Mouse (Mus musculus): ENCODE measurements around the gene Vwa7. TPM values are rescaled to one million over a fixed set of nuclear protein-coding genes. Genes with fewer than 3 reads are reported as not detected.

Vwa7 gene
- total and polyA plus RNA-seq, 3 experiments = 9.8 to 10.4 TPM; not detected in 1

DNA sequence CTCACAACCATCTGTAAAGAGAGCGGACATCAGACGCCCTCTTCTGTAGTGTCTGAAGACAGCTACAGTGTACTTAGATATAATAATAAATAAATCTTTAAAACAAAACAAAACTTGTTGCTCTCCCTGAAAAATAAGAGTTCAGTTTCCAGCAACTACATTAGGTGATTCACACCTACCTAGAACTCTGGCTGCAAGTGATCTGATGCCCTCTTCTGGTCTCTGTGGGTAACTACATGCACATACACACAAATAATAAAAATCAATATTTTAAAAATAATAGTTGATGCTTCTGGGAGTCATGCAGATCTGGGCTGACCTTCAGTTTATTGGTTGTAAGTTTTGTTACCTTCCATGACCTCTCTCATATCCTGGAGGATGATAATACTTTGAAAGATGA is 32.2 kb upstream of the Vwa7 start:
- no peaks in the 10 kb centered on the region; a peak in 1 of 4 replicates for H3K4me1 ChIP-seq (ENCODE audit: control insufficient read depth in 1 of 2, insufficient read depth in 2 of 2, low read length in 2 of 2)
- no peak overlapping the region for H3K27ac ChIP-seq (ENCODE audit: control insufficient read depth, low read depth, low read length)
- peak; percentile 40 for DNase-seq (ENCODE audit: low read depth, low spot score)
- peaks cover 30% of the 10 kb centered on the region for H3K79me2 ChIP-seq (ENCODE audit: control insufficient read depth, insufficient read depth, low read length, poor library complexity)
- no peak overlapping the region for H3K9ac ChIP-seq (ENCODE audit: control insufficient read depth, low read depth, low read length, poor library complexity, severe bottlenecking)
- H3K4me3 ChIP-seq (ENCODE audit: control insufficient read depth in 1 of 2, insufficient read depth in 1 of 2, low read depth in 2 of 2, low read length in 2 of 2) = no peak overlapping the region
- H3K27me3 ChIP-seq (ENCODE audit: control insufficient read depth in 1 of 2, insufficient read depth in 2 of 2, low read length in 2 of 2) = no peaks in the 10 kb centered on the region
- H3K36me3 ChIP-seq (ENCODE audit: control insufficient read depth in 1 of 2, insufficient read depth in 2 of 2, low read length in 2 of 2) = peaks cover 0 to 6% of the 10 kb centered on the region in 2 experiments; a peak in 3 of 4 replicates
- TF ChIP-seq POLR2A (IDR thresholded peaks at IDR 0.05; ENCODE audit: control insufficient read depth in 1 of 2, insufficient read depth in 1 of 2, low read depth in 1 of 2, low read length in 2 of 2, poor library complexity in 1 of 2) (no peak), MAFK (IDR thresholded peaks at IDR 0.05; ENCODE audit: borderline replicate concordance, low read depth, low read length) (no peak), CTCF (IDR thresholded peaks at IDR 0.05 in 2 of 3, conservative IDR thresholded peaks at IDR 0.05 in 1 of 3; ENCODE audit: control insufficient read depth in 1 of 3, insufficient read depth in 1 of 3, low read depth in 2 of 3, low read length in 3 of 3, poor library complexity in 1 of 3, severe bottlenecking in 1 of 3) (peak; percentile 11 to 39 (median 23); a peak in 3 of 6 replicates), SMC3 (IDR thresholded peaks at IDR 0.05; ENCODE audit: low read depth, low read length) (peak; percentile 33; the same call in 1 of the 2 replicates)
- no peaks in the 10 kb centered on the region for H3K9me3 ChIP-seq (replicated peaks; ENCODE audit: insufficient read depth, low read length)

DNA sequence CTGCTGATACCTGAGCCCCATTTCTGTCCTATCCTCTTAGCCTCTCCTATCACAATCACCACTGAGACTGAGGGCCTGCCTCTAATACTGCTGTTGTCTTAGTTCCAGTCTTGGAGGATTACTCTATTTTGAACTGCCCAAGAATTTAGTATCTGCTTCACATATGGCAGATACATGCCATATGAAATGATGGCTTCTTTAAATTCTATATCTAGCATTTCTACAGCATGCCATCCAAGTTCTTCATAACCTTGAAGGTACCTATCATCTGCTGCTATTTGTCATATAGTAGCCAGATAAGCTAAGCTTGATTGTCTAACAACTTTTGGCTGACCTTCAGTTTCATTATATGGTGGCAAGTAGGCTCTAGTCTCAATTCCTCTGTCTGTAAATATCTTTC is 21.6 kb upstream of the Vwa7 start:
- Histone ChIP-seq H3K4me3 (ENCODE audit: control insufficient read depth in 1 of 2, insufficient read depth in 1 of 2, low read depth in 2 of 2, low read length in 2 of 2) (no peak overlapping the region), H3K36me3 (ENCODE audit: control insufficient read depth in 1 of 2, insufficient read depth in 2 of 2, low read length in 2 of 2) (no peaks in the 10 kb centered on the region; a peak in 2 of 4 replicates), H3K79me2 (ENCODE audit: control insufficient read depth, insufficient read depth, low read length, poor library complexity) (peaks cover 29% of the 10 kb centered on the region), H3K27me3 (ENCODE audit: control insufficient read depth in 1 of 2, insufficient read depth in 2 of 2, low read length in 2 of 2) (no peaks in the 10 kb centered on the region), H3K9me3 (replicated peaks; ENCODE audit: insufficient read depth, low read length) (no peaks in the 10 kb centered on the region), H3K4me1 (ENCODE audit: control insufficient read depth in 1 of 2, insufficient read depth in 2 of 2, low read length in 2 of 2) (no peaks in the 10 kb centered on the region), H3K27ac (ENCODE audit: control insufficient read depth, low read depth, low read length) (no peak overlapping the region), H3K9ac (ENCODE audit: control insufficient read depth, low read depth, low read length, poor library complexity, severe bottlenecking) (no peak overlapping the region)
- DNase-seq (ENCODE audit: low read depth, low spot score) = peak; percentile 67
- TF ChIP-seq NRF1 (IDR thresholded peaks at IDR 0.05; ENCODE audit: insufficient read depth, low read depth, low read length, poor library complexity, severe bottlenecking) = no peak
- 0 out of 2 replicates have a peak, but pooled peaks have one; percentile 26 for TF ChIP-seq ETS1 (IDR thresholded peaks at IDR 0.05; ENCODE audit: low read depth, low read length)
- no peak for TF ChIP-seq MEF2A (IDR thresholded peaks at IDR 0.05; ENCODE audit: extremely low read depth, insufficient replicate concordance, low read depth, low read length, poor library complexity, severe bottlenecking)
- no peak for TF ChIP-seq GATA1 (IDR thresholded peaks at IDR 0.05; ENCODE audit: low read depth, low read length)
- no peak for TF ChIP-seq MYC (IDR thresholded peaks at IDR 0.05; ENCODE audit: low read depth, low read length)
- no peak for TF ChIP-seq E2F4 (IDR thresholded peaks at IDR 0.05; ENCODE audit: borderline replicate concordance, low read depth, low read length)
- peak in 1 of 2 experiments; percentile 65; a peak in 2 of 4 replicates for TF ChIP-seq POLR2A (IDR thresholded peaks at IDR 0.05; ENCODE audit: control insufficient read depth in 1 of 2, insufficient read depth in 1 of 2, low read depth in 1 of 2, low read length in 2 of 2, poor library complexity in 1 of 2)
- no peak for TF ChIP-seq NELFE (IDR thresholded peaks at IDR 0.05; ENCODE audit: low read depth, low read length)
- TF ChIP-seq GABPA (IDR thresholded peaks at IDR 0.05; ENCODE audit: low read depth, low read length) = no peak
- TF ChIP-seq ZMIZ1 (IDR thresholded peaks at IDR 0.05; ENCODE audit: low read depth, low read length) = peak; percentile 69; the same call in 1 of the 2 replicates
- no peak for TF ChIP-seq ZKSCAN1 (IDR thresholded peaks at IDR 0.05; ENCODE audit: low read depth, low read length)
- TF ChIP-seq HCFC1 (IDR thresholded peaks at IDR 0.05; ENCODE audit: low read depth, low read length) = 0 out of 2 replicates have a peak, but pooled peaks have one; percentile 33
- TF ChIP-seq USF2 (IDR thresholded peaks at IDR 0.05; ENCODE audit: borderline replicate concordance in 1 of 2, insufficient read depth in 1 of 2, low read depth in 1 of 2, low read length in 2 of 2) = no peak
- no peak for TF ChIP-seq MXI1 (IDR thresholded peaks at IDR 0.05; ENCODE audit: low read depth, low read length)
- TF ChIP-seq POLR2AphosphoS5 (IDR thresholded peaks at IDR 0.05; ENCODE audit: borderline replicate concordance, low read depth, low read length) = no peak
- no peak for TF ChIP-seq ZC3H11A (IDR thresholded peaks at IDR 0.05; ENCODE audit: low read depth, low read length)
- no peak for TF ChIP-seq EP300 (IDR thresholded peaks at IDR 0.05; ENCODE audit: low read depth in 1 of 2, low read length in 2 of 2)
- TF ChIP-seq UBTF (IDR thresholded peaks at IDR 0.05; ENCODE audit: borderline replicate concordance, insufficient read depth, low read depth, low read length) = no peak
- TF ChIP-seq MYB (IDR thresholded peaks at IDR 0.05; ENCODE audit: low read depth, low read length) = no peak
- TF ChIP-seq CHD2 (IDR thresholded peaks at IDR 0.05; ENCODE audit: low read length) = peak; percentile 55; the same call in 1 of the 2 replicates
- no peak; the same call in 1 of the 2 replicates for TF ChIP-seq SMC3 (IDR thresholded peaks at IDR 0.05; ENCODE audit: low read depth, low read length)
- TF ChIP-seq RCOR1 (IDR thresholded peaks at IDR 0.05; ENCODE audit: low read depth, low read length) = 0 out of 2 replicates have a peak, but pooled peaks have one; percentile 46
- peak; percentile 99 for TF ChIP-seq POLR2AphosphoS2 (IDR thresholded peaks at IDR 0.05; ENCODE audit: low read length)
- 0 out of 2 replicates have a peak, but pooled peaks have one; percentile 25 for TF ChIP-seq SIN3A (IDR thresholded peaks at IDR 0.05; ENCODE audit: low read length)
- TF ChIP-seq CHD1 (IDR thresholded peaks at IDR 0.05; ENCODE audit: low read depth, low read length) = no peak
- TF ChIP-seq JUND (IDR thresholded peaks at IDR 0.05; ENCODE audit: low read depth, low read length) = no peak
- TF ChIP-seq RAD21 (IDR thresholded peaks at IDR 0.05; ENCODE audit: low read depth, low read length) = no peak
- TF ChIP-seq ZNF384 (IDR thresholded peaks at IDR 0.05; ENCODE audit: low read depth, low read length) = no peak; the same call in 1 of the 2 replicates

Measured in MEL (cell line).